Mouse (Mus musculus): ENCODE data around the gene Dixdc1.
"Not testable (repeated sequence)": the region's sequence is repeated elsewhere in the genome, so short reads cannot be mapped to it uniquely, and the experiment has no call there.

Dixdc1 gene

DNA sequence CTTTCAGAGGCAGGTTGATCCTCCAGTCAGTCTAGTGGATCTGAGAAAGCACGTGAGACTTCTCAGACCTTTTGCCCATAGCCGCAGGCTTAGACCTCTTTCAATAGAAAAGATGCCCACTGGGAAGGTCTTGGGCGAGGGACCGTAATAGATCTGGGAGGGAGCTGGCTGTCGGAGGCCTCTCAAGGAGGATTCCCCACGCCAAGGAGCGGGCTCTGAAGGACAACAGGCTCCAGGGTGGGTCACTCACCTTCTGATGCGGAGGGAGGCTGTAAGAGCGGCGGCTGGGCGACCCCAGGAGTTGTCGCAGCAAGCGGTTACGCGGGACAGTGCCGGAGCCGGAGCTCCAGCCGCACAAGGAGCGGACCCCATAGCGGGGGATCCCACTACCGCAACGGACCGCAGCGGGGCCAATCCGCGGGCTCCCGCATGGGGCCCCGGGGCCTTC lies 80.4 kb downstream of the Dixdc1 start:
- DNase-seq (ENCODE audit: low read depth, low spot score), result no peak

DNA sequence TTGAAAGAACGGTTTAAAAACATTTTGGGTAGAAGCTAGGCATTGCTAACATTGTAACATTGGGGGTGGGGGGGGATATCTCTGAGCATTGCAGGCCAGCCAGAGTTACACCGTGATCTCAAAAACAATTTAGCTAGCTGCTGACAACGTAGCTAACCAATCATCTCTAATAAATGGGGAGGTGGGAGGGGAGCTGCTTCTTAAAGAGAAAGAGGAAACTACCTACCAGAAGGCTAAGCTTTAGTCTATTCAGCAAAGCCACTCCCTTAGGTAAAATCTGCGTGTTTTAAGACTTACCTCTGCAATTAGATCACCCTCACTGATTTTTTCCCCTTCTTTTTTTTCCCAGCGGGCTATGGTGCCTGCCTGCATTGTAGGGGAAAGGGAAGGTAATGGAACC lies 80.9 kb downstream of the Dixdc1 start:
- DNase-seq (ENCODE audit: low read depth, low spot score), result no peak

DNA sequence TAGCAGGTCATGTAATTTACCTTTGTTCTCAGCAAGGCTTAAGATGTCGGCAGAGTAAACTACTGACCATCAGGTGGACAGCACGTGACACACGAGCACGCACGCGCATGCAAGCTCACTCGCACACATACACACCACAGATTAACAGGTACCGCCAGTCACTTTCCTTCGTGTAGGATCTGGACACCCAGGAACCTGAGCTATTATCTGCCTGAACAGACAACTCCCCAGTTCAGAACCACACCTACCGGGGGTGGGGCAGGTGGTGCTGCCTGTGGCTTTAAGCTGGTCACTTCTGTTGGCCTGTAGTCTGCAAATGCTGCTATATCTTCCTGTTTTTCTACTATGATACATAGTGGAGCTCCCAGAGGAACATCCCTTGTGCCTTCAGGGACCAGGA lies 88.8 kb downstream of the Dixdc1 start:
- DNase-seq (ENCODE audit: low read depth, low spot score), result no peak

DNA sequence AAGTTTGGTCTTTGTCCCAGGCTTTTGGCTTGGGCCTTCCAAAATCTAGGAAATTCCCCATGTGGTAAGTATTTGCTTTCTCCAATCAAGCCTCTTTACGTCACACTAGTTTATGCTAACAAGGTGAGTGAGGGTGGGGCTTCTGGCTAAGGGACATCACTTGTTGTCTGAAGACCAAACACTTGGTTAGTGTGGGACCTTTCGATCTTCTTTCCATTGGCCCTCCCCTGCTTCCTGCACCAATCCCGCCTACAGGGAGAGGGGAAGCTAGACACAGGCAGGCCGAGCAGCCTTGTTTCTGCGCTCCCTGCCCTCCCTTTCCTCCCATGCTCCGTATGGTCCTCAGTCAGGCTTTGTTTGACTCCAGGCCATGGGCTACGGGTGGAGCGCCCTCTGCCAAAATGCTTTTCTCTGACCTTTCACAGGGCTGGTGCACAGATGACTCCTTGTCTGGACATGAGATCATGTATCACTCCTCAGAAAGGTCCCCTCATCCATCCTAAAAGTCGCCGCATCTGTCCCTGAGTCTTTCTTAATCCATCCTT lies 92.4 kb downstream of the Dixdc1 start:
- no peak for DNase-seq (ENCODE audit: low read depth, low spot score)

DNA sequence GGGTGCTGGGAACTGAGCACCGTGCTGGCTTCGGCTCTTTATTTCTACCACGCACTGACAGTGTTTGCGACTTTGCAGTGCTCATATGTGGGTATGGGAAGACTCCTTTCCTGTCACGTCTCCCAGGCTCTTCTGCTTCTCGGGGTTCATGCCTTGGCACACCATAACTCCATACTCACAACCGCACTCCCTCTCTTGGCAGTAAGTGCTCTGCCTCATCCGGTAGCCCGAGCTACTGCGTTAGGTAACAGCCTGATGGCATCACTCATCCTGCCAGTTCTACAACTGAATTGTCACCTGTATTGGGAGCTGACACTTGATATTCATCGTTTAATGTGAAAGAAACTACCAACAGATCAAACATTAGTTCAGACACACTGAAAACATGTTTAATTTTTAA lies 105.0 kb downstream of the Dixdc1 start:
- no peak for DNase-seq (ENCODE audit: low read depth, low spot score)

DNA sequence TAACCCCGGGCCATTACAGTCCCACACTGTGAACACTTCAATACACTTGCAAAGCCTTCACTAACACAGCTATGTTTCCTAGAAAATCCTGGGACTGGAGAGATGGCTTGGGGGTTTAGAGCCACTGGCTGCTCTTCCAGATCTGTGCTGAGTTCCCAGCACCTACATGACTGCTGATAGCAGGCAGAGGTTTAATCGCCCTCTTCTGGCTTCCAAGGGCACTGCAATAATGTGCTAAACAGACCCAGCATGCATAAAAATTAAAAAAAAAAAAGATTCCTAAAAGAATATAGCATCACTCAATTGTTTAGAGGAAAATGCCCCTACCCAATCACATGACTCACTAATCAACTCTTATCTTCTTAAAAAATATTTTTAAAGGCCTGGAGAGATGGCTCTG lies 106.3 kb downstream of the Dixdc1 start:
- DNase-seq (ENCODE audit: low read depth, low spot score), result no peak

DNA sequence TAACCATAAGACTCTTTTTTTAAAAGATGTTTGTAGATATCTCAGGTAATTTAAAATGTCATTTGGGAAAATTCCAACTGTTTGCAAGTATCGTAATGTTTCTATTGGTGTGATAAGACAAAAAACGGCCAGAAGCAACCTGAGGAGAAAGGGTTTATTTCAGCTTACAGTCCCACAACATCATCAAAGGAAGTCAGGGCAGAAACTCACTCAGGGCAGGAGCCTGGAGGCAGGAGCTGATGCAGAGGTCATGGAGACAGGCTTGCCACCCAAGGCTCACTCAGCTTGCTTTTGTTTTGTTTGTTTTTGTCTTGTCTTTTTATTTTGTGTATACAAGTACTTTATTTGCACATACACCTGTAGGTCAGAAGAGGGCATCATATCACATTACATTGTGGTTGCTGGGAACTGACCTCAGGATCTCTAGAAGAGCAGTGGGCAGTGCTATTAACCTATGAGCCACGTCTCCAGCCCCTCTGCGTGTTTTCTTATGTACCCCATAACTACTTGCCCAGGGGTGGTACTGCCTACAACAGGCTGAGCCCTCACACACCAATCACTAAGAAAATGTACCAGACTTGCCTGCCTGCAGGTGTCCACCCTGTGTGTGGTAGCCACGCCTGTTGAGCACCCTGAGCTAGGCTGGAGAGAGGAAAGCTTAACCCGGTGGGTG lies 107.2 kb downstream of the Dixdc1 start:
- no peak for DNase-seq (ENCODE audit: low read depth, low spot score)

DNA sequence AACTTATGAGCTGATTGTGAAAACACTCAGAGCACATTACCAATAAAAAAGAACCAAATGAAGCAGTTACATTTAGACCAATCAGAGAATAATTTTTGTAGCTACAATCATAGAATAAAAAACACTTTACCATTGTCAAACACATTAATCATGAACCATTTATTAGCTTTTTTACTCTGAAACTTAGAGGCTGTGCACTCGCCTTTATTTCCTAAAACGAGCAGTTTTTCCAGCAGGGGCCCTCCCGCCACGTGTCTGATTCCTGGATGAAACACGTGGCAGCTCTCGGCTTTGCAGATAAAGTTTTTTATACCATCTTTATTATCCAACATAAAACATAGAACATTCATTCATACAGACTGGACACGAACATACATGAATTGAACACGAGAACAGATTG lies 108.4 kb downstream of the Dixdc1 start:
- DNase-seq (ENCODE audit: low read depth, low spot score), result not testable (repeated sequence)

DNA sequence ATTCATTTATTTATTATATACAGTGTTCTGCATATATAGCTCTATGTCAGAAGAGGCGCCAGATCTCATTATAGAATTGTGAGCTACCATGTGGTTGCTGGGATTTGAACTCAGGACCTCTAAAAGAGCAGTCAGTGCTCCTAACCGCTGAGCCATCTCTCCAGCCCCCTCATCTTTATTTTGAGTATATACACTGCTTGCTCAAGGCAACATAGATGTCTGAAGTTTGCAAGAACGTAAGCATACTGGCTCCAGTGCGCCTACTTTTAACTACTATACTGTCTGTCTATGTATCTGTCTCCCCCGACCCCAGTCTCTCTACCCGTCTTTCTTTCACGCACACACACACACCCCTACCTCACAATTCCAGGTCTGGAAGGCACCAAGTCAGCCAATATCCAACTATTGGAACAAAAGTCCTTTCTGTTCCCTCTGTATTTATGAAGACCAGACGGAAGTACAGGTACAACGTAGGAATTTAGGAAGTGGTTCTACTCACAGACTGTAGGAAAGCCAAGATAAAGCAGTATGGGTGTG lies 121.5 kb downstream of the Dixdc1 start:
- DNase-seq (ENCODE audit: low read depth, low spot score), result no peak

DNA sequence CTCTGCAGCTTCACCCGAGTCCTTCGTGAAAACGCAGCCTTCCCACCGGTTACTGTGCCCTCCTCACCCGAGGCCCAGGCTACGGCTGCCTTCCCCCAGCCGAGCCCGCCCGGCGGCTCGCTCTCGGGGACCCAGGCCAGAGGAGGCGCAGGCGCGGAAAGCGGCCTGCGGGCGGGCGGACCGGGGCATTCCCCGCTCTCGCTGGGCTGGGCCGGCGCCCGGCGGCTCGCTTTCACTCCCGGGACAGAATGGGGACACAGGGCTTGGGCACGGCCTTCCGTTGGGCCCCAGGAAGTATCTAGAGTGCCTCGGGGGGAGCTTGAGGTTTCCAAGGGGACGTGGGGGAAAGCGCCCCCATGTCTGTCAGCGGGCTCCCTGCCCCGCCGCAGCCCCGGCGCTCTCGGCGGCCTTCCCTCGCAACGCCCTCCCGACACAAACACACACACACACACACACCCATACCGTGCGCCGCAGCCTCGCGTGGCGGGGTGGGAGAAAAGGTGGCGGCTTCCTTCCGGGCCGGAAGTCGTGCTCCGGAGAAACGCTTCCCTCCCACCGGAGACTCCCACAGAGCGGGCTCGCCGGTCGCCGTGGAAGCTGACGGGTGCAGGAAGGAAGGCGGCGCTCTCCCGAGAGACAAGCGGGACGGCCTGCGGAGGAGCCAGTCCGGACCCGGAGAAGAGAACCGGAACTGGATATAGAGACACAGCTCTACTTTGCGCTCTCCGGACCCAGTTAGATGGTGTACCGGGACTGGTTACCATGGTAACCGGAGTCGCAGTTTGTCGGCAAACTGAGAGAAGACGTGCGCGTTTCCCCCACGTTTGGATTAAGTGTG lies 122.3 kb downstream of the Dixdc1 start, which contains the start of the genes Pih1d2 and Nkapd1:
Gene Pih1d2 (plus strand): TSS at position 556 of the 838 bp plus-strand sequence.
Gene Nkapd1 (minus strand): TSS at position 699 of the 838 bp plus-strand sequence.
- peak; percentile 84 for DNase-seq (ENCODE audit: low read depth, low spot score)

DNA sequence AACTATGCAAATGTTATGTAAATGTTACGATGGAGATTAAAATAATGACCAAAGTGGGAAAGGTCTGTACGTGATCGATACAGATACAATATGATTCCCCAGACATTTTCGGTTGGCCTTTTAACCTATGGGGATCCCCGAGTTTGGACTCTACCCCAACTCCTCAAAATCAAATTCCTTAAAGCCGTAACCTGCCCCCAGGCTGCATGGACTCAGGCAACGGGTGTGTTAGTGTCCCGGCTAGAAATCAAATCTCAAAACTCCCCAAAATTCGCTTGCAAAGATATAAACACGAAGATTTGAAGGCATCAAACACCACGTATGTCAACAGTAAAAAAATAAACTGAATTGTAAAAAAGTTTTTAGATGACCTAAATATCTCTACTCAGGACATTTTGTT lies 123.2 kb downstream of the Dixdc1 start:
- no peak for DNase-seq (ENCODE audit: low read depth, low spot score)
